Mouse (Mus musculus) MN1 (cell line): ENCODE measurements around the gene Itgb5.

Experiments
- DNase-seq: peaks from one replicate; pipeline ENCODE4 v3.0.0-alpha.2; 2016; ENCODE audit warnings: low spot score

The Itgb5 gene

DNA sequence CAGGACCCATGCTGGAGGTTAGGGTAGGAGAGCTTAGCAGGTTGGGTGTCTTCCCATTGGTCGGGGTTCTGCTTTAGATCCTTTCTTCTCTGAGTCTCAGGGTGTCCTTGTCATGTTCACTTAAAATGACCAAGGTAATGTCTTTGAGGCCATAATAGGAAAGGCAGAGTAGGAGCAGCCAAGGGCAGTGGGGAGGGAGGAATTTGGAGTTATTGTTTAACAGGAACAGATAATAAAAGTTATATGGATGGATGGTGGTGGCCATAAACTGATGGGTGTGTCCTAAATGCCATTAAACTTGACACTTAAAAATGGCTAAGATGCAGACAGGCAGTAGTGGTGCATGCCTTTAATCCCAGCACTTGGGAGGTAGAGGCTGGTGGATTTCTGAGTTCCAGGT lies 159.6 kb downstream of the Itgb5 start:
- DNase-seq, result no peak

DNA sequence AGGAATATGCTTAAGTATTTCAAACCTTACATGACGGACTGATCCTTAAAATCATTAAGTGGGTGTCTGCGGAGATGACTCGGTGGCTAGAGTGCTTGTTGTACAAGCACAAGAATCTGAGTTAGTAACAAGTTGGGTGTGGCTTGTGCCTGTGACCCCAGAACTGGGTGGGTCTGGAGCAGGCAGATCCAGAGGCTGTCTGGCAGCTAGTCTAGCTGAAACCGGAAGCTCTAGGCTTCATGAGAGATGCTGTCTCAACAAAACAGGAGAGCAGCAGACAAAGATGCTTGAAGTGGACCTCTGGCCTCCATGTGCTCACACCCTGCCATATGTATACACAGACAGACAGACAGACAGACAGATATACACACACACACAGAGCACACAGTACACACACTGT lies 161.2 kb downstream of the Itgb5 start:
- DNase-seq, result no peak

DNA sequence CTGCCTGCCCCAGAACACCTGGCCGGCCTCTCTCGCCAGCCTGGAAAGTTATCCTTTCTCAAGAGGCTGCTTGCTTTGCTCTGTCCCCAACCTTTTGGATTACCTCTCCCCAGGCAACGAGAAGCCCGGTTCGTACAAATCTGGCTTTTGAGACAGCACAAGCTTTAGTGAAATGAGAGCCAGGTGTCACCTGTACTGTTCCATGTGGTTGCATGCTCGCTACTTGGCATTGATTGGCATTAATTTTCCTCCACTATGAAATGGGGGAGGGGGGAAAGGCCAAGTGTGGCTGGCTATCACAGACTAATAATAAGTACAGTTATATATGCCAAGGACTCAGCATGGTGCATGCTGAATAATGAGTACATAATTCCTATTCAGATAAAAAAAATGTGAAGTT lies 164.9 kb downstream of the Itgb5 start:
- no peak for DNase-seq

DNA sequence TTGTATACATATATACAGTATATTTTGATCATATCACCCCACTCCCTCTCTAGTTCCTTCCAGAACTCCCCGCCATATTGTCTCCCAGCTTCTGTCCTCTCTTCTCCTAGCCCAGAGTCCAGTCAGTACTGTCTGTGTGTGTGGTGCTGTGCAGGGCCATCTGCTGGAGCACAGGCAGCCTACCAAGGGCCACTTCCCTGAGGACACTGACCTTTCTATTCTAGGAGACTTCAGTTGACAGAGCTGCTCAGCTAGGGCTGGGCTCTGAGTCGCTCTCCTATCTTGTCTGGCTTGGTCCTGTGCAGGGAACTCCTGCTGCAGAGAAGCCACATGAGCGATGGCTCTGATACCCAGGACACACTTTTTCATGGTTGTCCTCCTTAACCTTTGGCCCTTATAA lies 166.0 kb downstream of the Itgb5 start:
- no peak for DNase-seq

DNA sequence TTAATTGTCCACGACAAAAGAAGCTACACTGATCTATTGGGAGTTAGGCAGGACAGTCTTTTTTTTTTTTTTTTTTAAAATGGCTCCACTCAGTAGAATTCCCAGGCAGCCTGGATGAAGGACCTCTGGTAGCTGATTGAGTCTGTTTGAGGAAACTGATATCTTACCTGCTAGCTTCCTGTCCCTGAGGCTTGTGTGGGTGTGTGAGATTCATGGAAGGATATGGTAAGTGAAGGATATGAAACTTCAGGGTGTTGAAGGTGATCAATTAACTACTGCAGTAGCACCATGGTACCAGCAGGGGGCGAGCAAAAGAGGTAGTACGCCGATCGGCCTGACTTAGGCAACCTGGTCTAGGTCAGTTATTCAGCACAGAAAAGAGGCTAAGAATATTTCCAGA lies 166.6 kb downstream of the Itgb5 start:
- DNase-seq, result peak; percentile 64

DNA sequence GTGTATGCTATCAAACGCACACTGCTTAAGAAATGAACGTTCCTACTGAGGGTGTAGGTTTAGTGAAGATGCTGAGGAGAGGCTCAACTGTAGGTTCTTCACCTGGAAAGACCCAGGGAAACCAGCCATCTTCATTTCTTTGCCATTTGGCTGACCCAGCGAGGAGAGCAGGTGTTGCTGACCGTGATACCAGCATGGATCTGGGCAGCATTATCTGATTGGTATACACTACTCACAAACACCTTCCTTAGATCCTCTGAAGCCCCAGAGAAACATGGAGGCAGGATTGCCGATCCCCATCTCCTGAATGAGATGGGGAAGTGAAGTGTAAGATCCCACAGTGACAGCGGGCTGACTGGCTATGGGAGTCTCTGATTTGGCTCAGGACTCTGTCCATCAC lies 168.5 kb downstream of the Itgb5 start:
- DNase-seq, result no peak
